Mouse (Mus musculus): ENCODE data around the gene Gtpbp8. TPM values are rescaled to one million over a fixed set of nuclear protein-coding genes. Genes with fewer than 3 reads are reported as not detected.
A peak's percentile ranks its signal among the peaks of the same experiment; 100 is the strongest.

Gene Gtpbp8
- 16.9 and 17.4 TPM in 2 replicates for polyA plus RNA-seq (2012; rRNA removed)

- H3K27ac ChIP-seq (ENCODE audit: insufficient read depth, low read length), result peak within 1 kb of the TSS; percentile 90
- H3K4me1 ChIP-seq (ENCODE audit: control insufficient read depth, insufficient read depth, low read length), result peaks cover 2% of the 10 kb centered on the region; the same call in 1 of the 2 replicates
- TF ChIP-seq POLR2A (IDR thresholded peaks at IDR 0.05; ENCODE audit: extremely low read depth, insufficient read depth, low read length) (peak; percentile 92), CTCF (IDR thresholded peaks at IDR 0.05; ENCODE audit: extremely low read depth, insufficient read depth, low read length) (no peak)
- H3K4me3 ChIP-seq (ENCODE audit: insufficient read depth, low read length), result peak within 1 kb of the TSS; percentile 87
Observed at GRCm38 (mm10) chr16:44745866-44746562, at the start of gene Gtpbp8. Gene Gtpbp8 (minus strand): TSS chr16:44746363.

DNA sequence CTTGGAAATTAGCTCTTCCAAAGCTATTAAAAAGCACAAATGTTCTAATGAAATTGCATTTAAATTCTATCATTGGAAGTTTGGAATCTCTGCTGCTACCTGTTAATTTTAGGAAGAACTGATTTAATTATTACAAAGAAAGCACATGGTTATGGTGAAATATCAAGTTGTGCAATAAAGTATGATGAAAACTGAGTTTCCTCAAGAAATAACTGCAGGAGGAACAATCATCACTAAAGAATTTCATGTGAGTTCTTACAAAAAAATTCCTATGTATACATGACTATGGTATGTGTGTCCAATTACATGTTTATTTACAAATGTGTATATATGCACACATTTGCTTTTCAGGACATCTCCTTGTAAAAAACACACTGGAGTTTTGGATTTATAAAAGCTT, 48.3 kb upstream of the Gtpbp8 start:
- no peak for TF ChIP-seq POLR2A (IDR thresholded peaks at IDR 0.05; ENCODE audit: extremely low read depth, insufficient read depth, low read length)
- TF ChIP-seq CTCF (IDR thresholded peaks at IDR 0.05; ENCODE audit: extremely low read depth, insufficient read depth, low read length), result no peak
- Histone ChIP-seq H3K27ac (ENCODE audit: insufficient read depth, low read length) (no peak overlapping the region), H3K4me3 (ENCODE audit: insufficient read depth, low read length) (no peak overlapping the region), H3K4me1 (ENCODE audit: control insufficient read depth, insufficient read depth, low read length) (no peaks in the 10 kb centered on the region)

- Histone ChIP-seq H3K4me3 (ENCODE audit: insufficient read depth, low read length) (no peak overlapping the region), H3K27ac (ENCODE audit: insufficient read depth, low read length) (no peak overlapping the region), H3K4me1 (ENCODE audit: control insufficient read depth, insufficient read depth, low read length) (no peaks in the 10 kb centered on the region)
- TF ChIP-seq POLR2A (IDR thresholded peaks at IDR 0.05; ENCODE audit: extremely low read depth, insufficient read depth, low read length) (no peak), CTCF (IDR thresholded peaks at IDR 0.05; ENCODE audit: extremely low read depth, insufficient read depth, low read length) (no peak)
Observed at GRCm38 (mm10) chr16:44786934-44787333, 40.8 kb upstream of the Gtpbp8 start.

- no peak overlapping the region for H3K27ac ChIP-seq (ENCODE audit: insufficient read depth, low read length)
- no peaks in the 10 kb centered on the region for H3K4me1 ChIP-seq (ENCODE audit: control insufficient read depth, insufficient read depth, low read length)
Observed at GRCm38 (mm10) chr16:44780751-44781150, 34.6 kb upstream of the Gtpbp8 start.

GRCm38 (mm10) chr16:44779494-44779893, 33.3 kb upstream of the Gtpbp8 start:
- Histone ChIP-seq H3K4me1 (ENCODE audit: control insufficient read depth, insufficient read depth, low read length) (no peaks in the 10 kb centered on the region), H3K4me3 (ENCODE audit: insufficient read depth, low read length) (no peak overlapping the region), H3K27ac (ENCODE audit: insufficient read depth, low read length) (no peak overlapping the region)
- TF ChIP-seq POLR2A (IDR thresholded peaks at IDR 0.05; ENCODE audit: extremely low read depth, insufficient read depth, low read length) (no peak), CTCF (IDR thresholded peaks at IDR 0.05; ENCODE audit: extremely low read depth, insufficient read depth, low read length) (no peak)

More at GRCm38 (mm10) chr16:44780751-44781150, 34.6 kb upstream of the Gtpbp8 start:
- H3K4me3 ChIP-seq (ENCODE audit: insufficient read depth, low read length), result no peak overlapping the region
- TF ChIP-seq CTCF (IDR thresholded peaks at IDR 0.05; ENCODE audit: extremely low read depth, insufficient read depth, low read length), result no peak
- no peak for TF ChIP-seq POLR2A (IDR thresholded peaks at IDR 0.05; ENCODE audit: extremely low read depth, insufficient read depth, low read length)

DNA sequence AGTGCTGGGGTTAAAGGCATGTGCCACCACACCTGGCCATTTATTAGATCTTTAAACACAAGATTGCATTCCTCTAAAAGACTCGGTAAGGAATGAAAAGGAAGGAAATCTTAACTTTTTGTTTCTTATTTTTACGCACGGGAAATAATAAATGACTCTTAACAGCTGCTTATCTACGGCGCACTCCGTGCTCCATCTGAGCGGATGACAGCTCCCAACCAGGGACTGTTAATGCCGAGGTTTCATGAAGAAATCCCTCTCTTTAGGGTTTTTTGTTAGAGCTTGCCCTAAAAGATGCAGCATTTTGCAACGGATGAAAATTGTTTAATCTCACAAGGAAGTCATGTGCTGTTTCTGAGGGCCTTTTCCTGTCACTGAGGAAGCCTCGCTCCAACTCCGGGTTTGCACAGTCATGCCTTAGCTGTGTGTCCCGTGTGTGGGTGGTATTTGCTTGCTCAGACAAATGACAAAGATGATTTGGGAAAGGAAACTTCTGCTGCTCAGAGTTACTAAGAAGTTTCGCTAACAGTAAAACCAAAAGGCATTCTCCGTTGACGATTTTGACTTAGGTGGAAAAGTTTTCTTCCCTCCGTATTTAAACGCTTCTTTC, 32.5 kb upstream of the Gtpbp8 start:
- TF ChIP-seq CTCF (IDR thresholded peaks at IDR 0.05; ENCODE audit: extremely low read depth, insufficient read depth, low read length) (no peak), POLR2A (IDR thresholded peaks at IDR 0.05; ENCODE audit: extremely low read depth, insufficient read depth, low read length) (no peak)
- Histone ChIP-seq H3K4me1 (ENCODE audit: control insufficient read depth, insufficient read depth, low read length) (no peaks in the 10 kb centered on the region), H3K4me3 (ENCODE audit: insufficient read depth, low read length) (no peak overlapping the region), H3K27ac (ENCODE audit: insufficient read depth, low read length) (no peak overlapping the region)

- Histone ChIP-seq H3K27ac (ENCODE audit: insufficient read depth, low read length) (no peak overlapping the region), H3K4me1 (ENCODE audit: control insufficient read depth, insufficient read depth, low read length) (no peaks in the 10 kb centered on the region), H3K4me3 (ENCODE audit: insufficient read depth, low read length) (no peak overlapping the region)
- TF ChIP-seq CTCF (IDR thresholded peaks at IDR 0.05; ENCODE audit: extremely low read depth, insufficient read depth, low read length), result no peak
- no peak for TF ChIP-seq POLR2A (IDR thresholded peaks at IDR 0.05; ENCODE audit: extremely low read depth, insufficient read depth, low read length)
Observed at GRCm38 (mm10) chr16:44774201-44774600, 28.0 kb upstream of the Gtpbp8 start.

DNA sequence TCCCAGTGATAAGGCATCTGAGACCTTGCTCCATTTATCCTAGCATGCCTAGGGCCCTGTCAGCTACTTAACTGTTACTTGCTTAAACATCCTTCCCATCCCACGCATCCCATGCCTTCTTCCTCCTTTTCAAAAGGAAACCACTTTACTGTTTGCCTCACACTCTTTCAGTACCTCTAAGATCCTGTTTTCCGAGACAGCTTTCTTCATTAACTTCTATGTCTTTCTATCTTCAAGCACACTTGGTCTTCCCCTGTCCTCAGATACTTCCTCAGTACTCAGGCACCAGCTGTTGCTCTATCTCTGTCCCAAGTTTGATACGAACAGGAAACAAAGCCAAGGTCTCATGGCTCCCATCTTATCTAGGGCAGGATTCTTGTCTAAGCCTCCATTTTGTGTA, 27.5 kb upstream of the Gtpbp8 start:
- no peak overlapping the region for H3K4me3 ChIP-seq (ENCODE audit: insufficient read depth, low read length)
- no peak overlapping the region for H3K27ac ChIP-seq (ENCODE audit: insufficient read depth, low read length)
- TF ChIP-seq POLR2A (IDR thresholded peaks at IDR 0.05; ENCODE audit: extremely low read depth, insufficient read depth, low read length), result no peak
- no peak for TF ChIP-seq CTCF (IDR thresholded peaks at IDR 0.05; ENCODE audit: extremely low read depth, insufficient read depth, low read length)

GRCm38 (mm10) chr16:44772577-44772976, 26.4 kb upstream of the Gtpbp8 start:
- TF ChIP-seq CTCF (IDR thresholded peaks at IDR 0.05; ENCODE audit: extremely low read depth, insufficient read depth, low read length) (no peak), POLR2A (IDR thresholded peaks at IDR 0.05; ENCODE audit: extremely low read depth, insufficient read depth, low read length) (no peak)
- H3K27ac ChIP-seq (ENCODE audit: insufficient read depth, low read length), result no peak overlapping the region
- H3K4me3 ChIP-seq (ENCODE audit: insufficient read depth, low read length), result no peak overlapping the region
- no peaks in the 10 kb centered on the region for H3K4me1 ChIP-seq (ENCODE audit: control insufficient read depth, insufficient read depth, low read length)

More for the DNA sequence above, 27.5 kb upstream of the Gtpbp8 start:
- H3K4me1 ChIP-seq (ENCODE audit: control insufficient read depth, insufficient read depth, low read length), result no peaks in the 10 kb centered on the region

GRCm38 (mm10) chr16:44767967-44768366, 21.8 kb upstream of the Gtpbp8 start:
- peak; percentile 63; the same call in 1 of the 2 replicates for TF ChIP-seq CTCF (IDR thresholded peaks at IDR 0.05; ENCODE audit: extremely low read depth, insufficient read depth, low read length)
- no peak for TF ChIP-seq POLR2A (IDR thresholded peaks at IDR 0.05; ENCODE audit: extremely low read depth, insufficient read depth, low read length)
- no peak overlapping the region for H3K27ac ChIP-seq (ENCODE audit: insufficient read depth, low read length)
- peaks cover 1% of the 10 kb centered on the region; the same call in 1 of the 2 replicates for H3K4me1 ChIP-seq (ENCODE audit: control insufficient read depth, insufficient read depth, low read length)
- no peak overlapping the region for H3K4me3 ChIP-seq (ENCODE audit: insufficient read depth, low read length)

Measured in cortical plate, adult 2 months (tissue).